ENCODE assay signal across 9 mouse cellular contexts in the genomic region with DNA sequence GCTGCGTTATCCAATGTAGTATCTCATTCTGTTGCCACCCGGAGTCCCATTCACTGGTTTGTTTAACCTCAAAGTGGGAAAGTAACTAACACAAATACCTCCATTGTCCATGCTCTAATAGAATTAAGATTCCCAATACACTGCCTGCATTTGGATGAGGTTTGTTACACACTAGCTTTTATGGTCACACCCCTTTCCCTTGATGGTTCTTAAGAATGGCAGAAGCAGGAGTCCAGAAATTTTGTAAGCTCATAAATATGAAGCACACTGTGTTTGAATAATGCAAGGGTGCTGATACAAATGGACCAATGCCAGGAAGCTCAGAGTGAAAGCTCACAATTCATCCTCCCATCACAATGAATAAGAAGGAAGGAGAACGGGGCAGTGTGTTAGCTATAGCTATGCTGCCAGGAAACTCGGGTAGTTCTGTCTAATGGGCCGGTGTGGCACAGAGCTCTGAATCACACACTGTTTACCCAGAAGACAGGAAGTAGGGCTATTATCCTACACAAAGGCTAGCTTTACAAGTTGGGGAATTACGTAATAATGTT.
DNase-seq lines count a peak whose midpoint lies in the region; ATAC-seq and TF ChIP-seq lines count a peak whose summit lies in the region.
"Had no signal": no experiment of that assay in that cellular context is flagged by ENCODE, and none has a peak within 500 bp of the region (broad histone marks: within the 10 kb centered on the region; RNA-seq: fewer than 3 reads in every experiment).

No protein-coding gene starts in this region.

- no peak for TF ChIP-seq EP300 in stomach, postnatal 0 days (optimal IDR thresholded peaks at IDR 0.05)

- no peaks in the 10 kb centered on the region for H3K27me3 ChIP-seq in stomach, embryonic 14.5 days (ENCODE audit: control insufficient read depth, insufficient read depth, low read length)
- no peaks in the 10 kb centered on the region for H3K27me3 ChIP-seq in stomach, postnatal 0 days (ENCODE audit: control insufficient read depth, insufficient read depth, low read length)
- no peaks in the 10 kb centered on the region for H3K27me3 ChIP-seq in hindbrain, embryonic 12.5 days
- H3K27me3 ChIP-seq: Patski had no signal

- H3K4me1 ChIP-seq in stomach, embryonic 14.5 days (ENCODE audit: control insufficient read depth, insufficient read depth, low read length): no peaks in the 10 kb centered on the region
- no peaks in the 10 kb centered on the region for H3K4me1 ChIP-seq in stomach, postnatal 0 days (replicated peaks; ENCODE audit: control insufficient read depth, insufficient read depth)
- no peaks in the 10 kb centered on the region for H3K4me1 ChIP-seq in hindbrain, embryonic 12.5 days

- H3K4me2 ChIP-seq in stomach, embryonic 14.5 days (replicated peaks; ENCODE audit: low read depth, low read length): no peak overlapping the region
- no peak overlapping the region for H3K4me2 ChIP-seq in stomach, postnatal 0 days (replicated peaks; ENCODE audit: low read depth)
- no peak overlapping the region for H3K4me2 ChIP-seq in hindbrain, embryonic 12.5 days (replicated peaks)

- 0 out of 2 replicates have a peak, but pooled peaks have one; percentile 61 for ATAC-seq in stomach, embryonic 14.5 days (ENCODE audit: insufficient number of reproducible peaks, insufficient read depth, low FRiP score, low read depth)
- no peak for ATAC-seq in stomach, postnatal 0 days (ENCODE audit: low FRiP score, low TSS enrichment)
- peak; percentile 98 for ATAC-seq in hindbrain, embryonic 12.5 days (ENCODE audit: low FRiP score)
- ATAC-seq in monocyte, adult 5-6 weeks (replicated peaks; ENCODE audit: insufficient number of reproducible peaks, low FRiP score, low TSS enrichment, poor library complexity, severe bottlenecking): no peak
- ATAC-seq: Patski had no signal

- no peak overlapping the region for H3K4me3 ChIP-seq in stomach, embryonic 14.5 days (ENCODE audit: low read depth, low read length)
- H3K4me3 ChIP-seq in stomach, postnatal 0 days (ENCODE audit: low read depth, low read length): no peak overlapping the region
- H3K4me3 ChIP-seq in hindbrain, embryonic 12.5 days: no peak overlapping the region

- intact Hi-C loops in left cerebral cortex, postnatal 36 days (cut with DNase I): no loop called here
- intact Hi-C loops in heart, postnatal 10 days (cut with DNase I): no loop called here

- DNase-seq in stomach, postnatal 0 days (ENCODE audit: low spot score): no peak
- DNase-seq in left cerebral cortex, postnatal 36 days (ENCODE audit: low spot score in 2 of 2): peak; percentile 5 to 26
- DNase-seq in adrenal gland, adult 8-10 months: no peak
- DNase-seq in ovary, postnatal 14 days (ENCODE audit: low spot score): no peak
- DNase-seq in heart, postnatal 10 days: no peak

- H3K27ac ChIP-seq in stomach, embryonic 14.5 days (ENCODE audit: low read length): no peak overlapping the region
- H3K27ac ChIP-seq in stomach, postnatal 0 days (replicated peaks): no peak overlapping the region
- H3K27ac ChIP-seq in hindbrain, embryonic 12.5 days: peak overlapping the region; percentile 70

- H3K9ac ChIP-seq in stomach, embryonic 14.5 days (replicated peaks; ENCODE audit: low read depth, low read length): no peak overlapping the region
- H3K9ac ChIP-seq in stomach, postnatal 0 days (ENCODE audit: low read length): no peak overlapping the region
- H3K9ac ChIP-seq in hindbrain, embryonic 12.5 days: no peak overlapping the region

- WGBS in stomach, embryonic 14.5 days: 67% methylated on average over 6 of the region's 6 CpGs
- 52% methylated on average over 6 of the region's 6 CpGs for WGBS in stomach, postnatal 0 days
- WGBS in hindbrain, embryonic 12.5 days: 39% methylated on average over 6 of the region's 6 CpGs

- H3K36me3 ChIP-seq in stomach, embryonic 14.5 days (ENCODE audit: control insufficient read depth, insufficient read depth, low read length): no peaks in the 10 kb centered on the region
- H3K36me3 ChIP-seq in stomach, postnatal 0 days (ENCODE audit: control insufficient read depth, insufficient read depth, low read length): no peaks in the 10 kb centered on the region
- H3K36me3 ChIP-seq in hindbrain, embryonic 12.5 days: no peaks in the 10 kb centered on the region

- TF ChIP-seq CTCF in stomach, postnatal 0 days (IDR thresholded peaks at IDR 0.05; ENCODE audit: low read depth): no peak

- no peaks in the 10 kb centered on the region for H3K9me3 ChIP-seq in stomach, embryonic 14.5 days (ENCODE audit: control insufficient read depth, low read depth, low read length)
- no peaks in the 10 kb centered on the region for H3K9me3 ChIP-seq in stomach, postnatal 0 days (ENCODE audit: control insufficient read depth, low read length)
- no peaks in the 10 kb centered on the region for H3K9me3 ChIP-seq in hindbrain, embryonic 12.5 days (replicated peaks)

Comparison
In these comparisons a context has a peak if more than half of its experiments do, and no peak if none do; other contexts are left out.
1. ATAC-seq: peak in stomach, embryonic 14.5 days (single experiment) and hindbrain, embryonic 12.5 days (single experiment); none in stomach, postnatal 0 days (single experiment) and monocyte, adult 5-6 weeks (single experiment).
2. DNase-seq: peak in left cerebral cortex, postnatal 36 days (2 of 2); none in stomach, postnatal 0 days (single experiment), adrenal gland, adult 8-10 months (single experiment), ovary, postnatal 14 days (single experiment) and heart, postnatal 10 days (0 of 2).